Mouse (Mus musculus) embryonic fibroblast, embryonic 13.5 days (primary cell): ENCODE measurements around the gene Drosha. TPM values are rescaled to one million over a fixed set of nuclear protein-coding genes. Genes with fewer than 3 reads are reported as not detected.

ENCODE experiments used
- H3K27ac ChIP-seq: 2 replicates; pipeline ENCODE4 v1.5.1; 2012; ENCODE audit warnings: low read length, control low read depth, inconsistent platforms; ENCODE audit not compliant: insufficient read depth
- H3K4me1 ChIP-seq: 2 replicates; pipeline ENCODE4 v1.6.1; 2011; ENCODE audit warnings: low read length; ENCODE audit not compliant: control insufficient read depth, insufficient read depth
- H3K4me3 ChIP-seq: 2 replicates; pipeline ENCODE4 v1.5.1; 2011; ENCODE audit warnings: mild to moderate bottlenecking, control low read depth, low read length; ENCODE audit not compliant: insufficient read depth
- CTCF ChIP-seq: IDR thresholded peaks from 2 replicates; pipeline ENCODE4 v1.5.1; 2011; ENCODE audit warnings: mild to moderate bottlenecking, control low read depth, low read length, moderate library complexity, borderline replicate concordance; ENCODE audit not compliant: insufficient read depth
- POLR2A ChIP-seq: IDR thresholded peaks from 2 replicates; pipeline ENCODE4 v1.6.1; 2011; ENCODE audit warnings: low read depth, mild to moderate bottlenecking, control low read depth, low read length, moderate library complexity
- polyA plus RNA-seq: library from polyadenylated mRNA; stranded (reverse); fragments of >200 nt; gene quantifications from 2 replicates; pipeline ENCODE4 v1.2.4, GENCODE M21; 2011; ENCODE audit warnings: low read depth; ENCODE audit not compliant: missing spikeins, insufficient read length

The Drosha gene
- polyA plus RNA-seq, 1 experiment = 42.0 TPM

DNA sequence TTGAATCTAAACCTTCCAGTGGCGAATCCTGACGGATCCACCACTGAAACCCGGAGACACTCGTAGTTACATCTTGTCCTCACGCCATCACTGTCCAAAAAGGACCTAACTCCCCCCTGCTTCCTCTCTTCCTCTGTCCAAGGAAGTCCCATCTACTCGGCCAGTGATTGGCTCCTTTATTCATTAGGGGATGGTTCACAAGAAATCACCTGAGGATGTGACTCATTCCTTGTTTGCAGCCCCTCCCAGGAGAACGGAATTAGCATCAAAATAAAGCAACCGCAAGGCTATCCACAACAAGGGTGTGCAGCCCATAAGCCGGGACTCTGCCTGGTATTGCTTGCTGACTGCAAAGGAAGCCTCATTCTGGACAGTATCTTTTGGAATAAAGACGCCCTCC is 137.6 kb downstream of the Drosha start:
- TF ChIP-seq CTCF = no peak
- TF ChIP-seq POLR2A = no peak
- H3K27ac ChIP-seq = no peak overlapping the region
- no peaks in the 10 kb centered on the region for H3K4me1 ChIP-seq
- H3K4me3 ChIP-seq = no peak overlapping the region

DNA sequence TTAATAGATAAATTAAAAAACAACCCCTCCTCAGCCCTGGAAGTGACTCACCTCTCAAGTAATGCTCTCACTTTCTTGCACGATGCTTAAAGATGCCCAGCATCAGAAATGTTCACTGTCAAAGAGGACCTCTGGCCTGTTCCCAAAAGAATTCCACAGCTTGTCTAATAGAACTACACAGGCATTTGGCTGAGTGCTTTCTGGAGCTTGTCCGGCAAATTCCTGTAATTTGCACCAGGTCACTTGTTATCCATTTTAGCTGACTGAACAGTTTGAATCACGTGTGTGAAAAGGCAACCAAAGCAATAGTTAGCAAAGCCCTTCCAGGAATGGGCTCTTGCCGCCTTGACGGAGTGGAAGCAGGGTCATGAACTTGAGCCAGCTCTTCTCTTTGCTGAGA is 140.6 kb downstream of the Drosha start:
- TF ChIP-seq POLR2A (no peak), CTCF (no peak)
- no peaks in the 10 kb centered on the region for H3K4me1 ChIP-seq
- no peak overlapping the region for H3K4me3 ChIP-seq
- H3K27ac ChIP-seq = no peak overlapping the region

DNA sequence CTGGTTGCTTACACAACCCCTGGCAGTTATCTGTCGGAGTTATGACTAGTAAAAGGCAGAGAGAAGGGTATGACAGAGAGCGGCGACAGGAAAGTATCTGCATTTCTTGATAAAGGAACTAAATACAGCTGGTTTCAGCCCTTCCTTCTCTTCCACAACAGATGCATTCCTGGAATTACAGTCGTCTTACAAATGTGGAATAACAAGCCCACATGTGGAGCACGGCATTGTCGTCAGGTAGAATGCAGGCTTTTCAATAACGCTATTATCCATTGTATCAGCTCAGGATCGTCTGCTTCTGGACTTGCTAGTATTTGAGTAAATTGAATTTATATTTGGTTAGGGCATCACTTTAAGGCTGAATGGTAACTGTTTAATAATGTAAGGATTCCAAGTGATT is 144.2 kb downstream of the Drosha start:
- no peak for TF ChIP-seq CTCF
- TF ChIP-seq POLR2A = no peak
- Histone ChIP-seq H3K4me1 (no peaks in the 10 kb centered on the region), H3K27ac (no peak overlapping the region), H3K4me3 (no peak overlapping the region)

DNA sequence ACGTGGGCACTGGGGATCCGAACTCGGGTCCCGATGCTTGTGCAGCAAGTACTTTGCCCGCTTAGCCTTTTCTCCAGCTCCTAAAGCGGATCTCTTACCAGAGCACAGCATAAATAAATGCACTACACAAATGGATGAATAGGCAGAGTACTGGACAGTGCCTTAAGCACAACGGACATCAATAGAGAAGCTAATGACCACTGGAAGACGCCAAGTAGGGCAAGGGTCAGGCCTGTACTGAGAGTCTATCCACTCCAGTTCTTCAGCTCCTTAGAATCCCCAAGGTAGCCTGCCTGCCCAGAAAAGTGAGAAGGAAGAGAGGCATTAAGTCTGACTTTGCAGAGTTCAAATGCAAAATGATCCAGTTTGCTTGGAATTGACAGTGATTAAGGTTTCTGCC is 147.8 kb downstream of the Drosha start:
- no peaks in the 10 kb centered on the region for H3K4me1 ChIP-seq
- TF ChIP-seq CTCF (no peak), POLR2A (no peak)
- no peak overlapping the region for H3K4me3 ChIP-seq
- no peak overlapping the region for H3K27ac ChIP-seq

Other genes starting within 250 kb of the Drosha start
- 2.4 and 2.5 TPM in 2 replicates for gene Pdzd2, start 84.9 kb upstream of the Drosha start, polyA plus RNA-seq
- gene 6030458C11Rik, start 166 bp upstream of the Drosha start, polyA plus RNA-seq = 20.0 and 22.5 TPM in 2 replicates